Mouse (Mus musculus) heart, postnatal 0 days (tissue): ENCODE measurements around the gene Mapre1. TPM values are rescaled to one million over a fixed set of nuclear protein-coding genes. Genes with fewer than 3 reads are reported as not detected.

Experiments
- ATAC-seq: fragments of 200-750 bp; cut with Nextera tagmentation; 2 replicates; pipeline ENCODE4 v1.8.0; 2017; ENCODE audit warnings: low read depth, moderate number of reproducible peaks, moderate library complexity; ENCODE audit not compliant: insufficient read depth
- DNase-seq: peaks from one replicate; pipeline ENCODE4 v3.0.0-alpha.2; 2016; ENCODE audit warnings: low spot score
- H3K27ac ChIP-seq: fragments of 300-500 bp; sonication (generic); 2 replicates; pipeline ENCODE4 v1.5.1; 2014; ENCODE audit warnings: low read depth, mild to moderate bottlenecking
- H3K27me3 ChIP-seq: fragments of 300-500 bp; sonication (generic); 2 replicates; pipeline ENCODE4 v1.6.1; 2014; ENCODE audit warnings: low read length, mixed read lengths; ENCODE audit not compliant: control insufficient read depth, insufficient read depth
- H3K36me3 ChIP-seq: fragments of 300-500 bp; sonication (generic); replicated peaks from 2 replicates; pipeline ENCODE4 v1.6.1; 2014; ENCODE audit warnings: low read length, mixed read lengths; ENCODE audit not compliant: control insufficient read depth, insufficient read depth
- H3K4me1 ChIP-seq: fragments of 300-500 bp; sonication (generic); 2 replicates; pipeline ENCODE4 v1.6.1; 2014; ENCODE audit warnings: antibody characterized with exemption; ENCODE audit not compliant: control insufficient read depth, insufficient read depth
- H3K4me2 ChIP-seq: fragments of 300-500 bp; sonication (generic); 2 replicates; pipeline ENCODE4 v1.6.1; 2014; ENCODE audit warnings: low read depth, mild to moderate bottlenecking, low read length, moderate library complexity
- H3K4me3 ChIP-seq: fragments of 300-500 bp; sonication (generic); 2 replicates; pipeline ENCODE4 v1.5.1; 2014; ENCODE audit warnings: low read depth, low read length
- H3K9ac ChIP-seq: fragments of 300-500 bp; sonication (generic); replicated peaks from 2 replicates; pipeline ENCODE4 v1.6.1; 2014; ENCODE audit warnings: low read depth, low read length, mixed read lengths
- H3K9me3 ChIP-seq: fragments of 300-500 bp; sonication (generic); replicated peaks from 2 replicates; pipeline ENCODE4 v1.6.1; 2016; ENCODE audit warnings: low read length; ENCODE audit not compliant: control insufficient read depth
- CTCF ChIP-seq: IDR thresholded peaks from 2 replicates; pipeline ENCODE4 v1.5.1; 2016; ENCODE audit warnings: antibody characterized with exemption, control low read depth, low read depth
- EP300 ChIP-seq: IDR thresholded peaks from 2 replicates; pipeline ENCODE4 v1.6.1; 2016; ENCODE audit warnings: antibody characterized with exemption, low read depth
- WGBS: fragments of 180-500 bp; shearing (Covaris S2); extraction: QIAGEN DNeasy Blood & Tissue Kit; methylation state at CpG from one replicate; pipeline ENCODE4 v1.1.7; 2014; 5-methylcytosine and 5-hydroxymethylcytosine counted together
- polyA plus RNA-seq: library from polyadenylated mRNA; unstranded; fragments of >200 nt; fragmentation: Nextera tagmentation; extraction: Ambion mirVana; gene quantifications from 2 replicates; pipeline ENCODE4 v1.2.1, GENCODE M21; 2015
- total RNA-seq: library from RNA; depleted of rRNA; stranded (reverse); fragments of >200 nt; gene quantifications from 2 replicates; pipeline ENCODE4 v1.2.3, GENCODE M21; 2014; ENCODE audit warnings: low replicate concordance

Mapre1 gene
- total and polyA plus RNA-seq, 2 experiments from 2014 or later, result 36.8 to 208 TPM

DNA sequence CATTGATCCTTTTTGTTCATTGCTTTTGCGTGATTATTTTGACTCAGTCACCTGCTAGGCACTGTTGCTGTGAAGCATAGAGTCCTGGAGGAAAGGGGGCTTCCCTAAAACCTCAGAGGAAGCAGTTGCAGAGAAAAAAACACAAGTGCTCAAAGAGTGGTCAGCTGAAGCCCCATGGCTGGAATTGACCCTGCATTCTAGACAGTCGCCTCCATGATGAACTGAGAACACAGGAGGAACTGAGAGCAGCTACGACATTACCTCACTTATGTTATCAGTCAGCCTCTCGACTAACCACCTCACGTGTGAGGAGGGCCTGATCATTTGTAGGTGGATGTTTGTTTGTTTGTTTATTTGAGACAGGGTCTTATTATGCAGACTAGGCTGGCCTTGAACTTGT is 21.0 kb downstream of the Mapre1 start:
- no peak overlapping the region for H3K9ac ChIP-seq
- H3K36me3 ChIP-seq, result peaks cover 95% of the 10 kb centered on the region
- no peak overlapping the region for H3K4me3 ChIP-seq
- H3K27ac ChIP-seq, result no peak overlapping the region
- no peaks in the 10 kb centered on the region for H3K9me3 ChIP-seq
- TF ChIP-seq CTCF (no peak), EP300 (no peak)
- ATAC-seq, result no peak
- no peaks in the 10 kb centered on the region for H3K27me3 ChIP-seq
- no peak for DNase-seq
- H3K4me2 ChIP-seq, result no peak overlapping the region
- 50% methylated on average over 5 of the region's 5 CpGs for WGBS
- peaks cover 6% of the 10 kb centered on the region; the same call in 1 of the 2 replicates for H3K4me1 ChIP-seq

GRCm38 (mm10) chr2:153767484-153767883 is 26.4 kb downstream of the Mapre1 start:
- DNase-seq (no peak), ATAC-seq (no peak)
- Histone ChIP-seq H3K4me3 (no peak overlapping the region), H3K9ac (no peak overlapping the region), H3K27ac (no peak overlapping the region), H3K36me3 (peaks cover 90% of the 10 kb centered on the region), H3K4me2 (no peak overlapping the region), H3K4me1 (no peaks in the 10 kb centered on the region), H3K27me3 (no peaks in the 10 kb centered on the region), H3K9me3 (no peaks in the 10 kb centered on the region)
- 53% methylated on average over 6 of the region's 6 CpGs for WGBS
- TF ChIP-seq CTCF (no peak), EP300 (no peak)

DNA sequence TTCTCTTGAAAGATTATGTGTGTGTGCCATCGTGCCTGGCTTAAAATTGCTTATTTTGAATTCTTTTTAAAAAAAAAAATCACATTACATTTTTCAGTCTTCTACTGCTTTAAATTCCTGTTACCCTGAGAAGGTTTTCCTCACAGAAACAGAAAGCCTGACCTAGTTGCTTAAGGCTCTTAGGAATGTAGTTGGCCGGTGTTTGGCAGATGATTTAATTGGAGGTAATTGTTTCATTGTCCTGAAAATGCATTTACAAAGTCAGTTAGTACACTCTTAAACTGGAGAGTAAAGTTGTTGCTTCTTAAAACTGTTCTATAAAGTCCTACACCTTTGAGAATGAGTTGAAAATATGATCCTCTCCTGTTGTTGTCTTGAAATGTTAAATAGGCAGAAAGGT is 27.8 kb downstream of the Mapre1 start:
- no peak overlapping the region for H3K27ac ChIP-seq
- H3K36me3 ChIP-seq, result peaks cover 91% of the 10 kb centered on the region
- TF ChIP-seq CTCF, result no peak
- TF ChIP-seq EP300, result no peak
- no peaks in the 10 kb centered on the region for H3K27me3 ChIP-seq
- WGBS, result 80% methylated on average over 2 of the region's 2 CpGs
- DNase-seq, result no peak
- ATAC-seq, result no peak
- no peaks in the 10 kb centered on the region for H3K9me3 ChIP-seq
- no peak overlapping the region for H3K9ac ChIP-seq
- H3K4me2 ChIP-seq, result no peak overlapping the region
- no peak overlapping the region for H3K4me3 ChIP-seq
- no peaks in the 10 kb centered on the region for H3K4me1 ChIP-seq

DNA sequence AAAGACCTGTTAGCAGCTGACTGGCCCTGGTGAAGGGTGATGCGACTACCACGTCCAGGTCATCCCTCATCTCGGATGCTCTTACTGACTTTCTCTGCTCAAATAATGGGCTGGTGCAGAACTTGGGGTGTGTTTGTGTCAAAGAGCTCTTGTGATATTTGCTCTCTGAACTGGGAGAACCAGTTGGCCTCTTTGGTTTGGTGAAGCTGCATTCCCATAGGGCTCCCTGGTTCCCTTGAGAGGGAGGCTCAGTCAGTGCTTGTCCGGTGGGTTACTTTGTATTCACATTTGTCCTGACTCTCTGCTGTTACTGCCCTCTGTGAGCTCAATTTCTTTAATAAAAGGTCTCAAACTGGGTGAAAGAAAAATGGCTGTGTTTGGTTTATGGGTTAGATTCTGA is 31.9 kb downstream of the Mapre1 start:
- Histone ChIP-seq H3K4me1 (no peaks in the 10 kb centered on the region), H3K36me3 (peaks cover 57% of the 10 kb centered on the region), H3K4me2 (no peak overlapping the region), H3K27ac (no peak overlapping the region), H3K9me3 (no peaks in the 10 kb centered on the region), H3K27me3 (no peaks in the 10 kb centered on the region), H3K9ac (no peak overlapping the region), H3K4me3 (no peak overlapping the region)
- DNase-seq, result no peak
- WGBS, result 95% methylated on average over 4 of the region's 4 CpGs
- no peak for ATAC-seq
- TF ChIP-seq EP300 (no peak), CTCF (no peak)

- Histone ChIP-seq H3K36me3 (peaks cover 33% of the 10 kb centered on the region), H3K4me1 (0 out of 2 replicates have a peak, but pooled peaks cover 6% of the 10 kb centered on the region), H3K4me2 (no peak overlapping the region), H3K27ac (no peak overlapping the region), H3K27me3 (no peaks in the 10 kb centered on the region), H3K4me3 (no peak overlapping the region), H3K9me3 (no peaks in the 10 kb centered on the region), H3K9ac (no peak overlapping the region)
- WGBS, result 93% methylated on average over 4 of the region's 4 CpGs
- DNase-seq (no peak), ATAC-seq (no peak)
- TF ChIP-seq CTCF (no peak), EP300 (no peak)
These were observed 34.4 kb downstream of the Mapre1 start for GRCm38 (mm10) chr2:153775472-153775871.

- H3K27ac ChIP-seq, result no peak overlapping the region; the same call in 1 of the 2 replicates
- DNase-seq (peak; percentile 64), ATAC-seq (peak; percentile 81)
- H3K27me3 ChIP-seq, result no peaks in the 10 kb centered on the region
- 7% methylated on average over 24 of the region's 24 CpGs for WGBS
- H3K9me3 ChIP-seq, result no peaks in the 10 kb centered on the region
- H3K4me3 ChIP-seq, result peak overlapping the region; percentile 35
- TF ChIP-seq EP300, result no peak
- no peak for TF ChIP-seq CTCF
- H3K36me3 ChIP-seq, result peaks cover 4% of the 10 kb centered on the region; the same call in 1 of the 2 replicates
- 0 out of 2 replicates have a peak overlapping the region, but pooled peaks have one; percentile 6 for H3K9ac ChIP-seq
- peak overlapping the region; percentile 65 for H3K4me2 ChIP-seq
- 0 out of 2 replicates have a peak, but pooled peaks cover 6% of the 10 kb centered on the region for H3K4me1 ChIP-seq
These were observed 37.7 kb downstream of the Mapre1 start for GRCm38 (mm10) chr2:153778638-153779362.
